Mouse (Mus musculus) liver, adult 2 months (tissue): ENCODE data around the gene F2r.

Experiments
- CTCF ChIP-seq: fragments of 200-500 bp; IDR thresholded peaks from 2 replicates; pipeline ENCODE4 v1.5.1; 2011; ENCODE audit warnings: low read depth, low read length, control low read depth
- POLR2A ChIP-seq: fragments of 200-500 bp; IDR thresholded peaks from 2 replicates; pipeline ENCODE4 v1.6.1; 2011; ENCODE audit warnings: low read length, control low read depth; ENCODE audit not compliant: insufficient read depth; ENCODE audit errors: extremely low read depth

GRCm38 (mm10) chr13:95617082-95617670 is 1.1 kb downstream of the F2r start:
- no peak for TF ChIP-seq CTCF
- TF ChIP-seq POLR2A, result no peak
